Mouse (Mus musculus) heart, postnatal 0 days (tissue): ENCODE measurements around the gene Slc10a1. TPM values are rescaled to one million over a fixed set of nuclear protein-coding genes. Genes with fewer than 3 reads are reported as not detected.

Experiments
- ATAC-seq: fragments of 200-750 bp; cut with Nextera tagmentation; 2 replicates; pipeline ENCODE4 v1.8.0; 2017; ENCODE audit warnings: low read depth, moderate number of reproducible peaks, moderate library complexity; ENCODE audit not compliant: insufficient read depth
- DNase-seq: peaks from one replicate; pipeline ENCODE4 v3.0.0-alpha.2; 2016; ENCODE audit warnings: low spot score
- H3K27ac ChIP-seq: fragments of 300-500 bp; sonication (generic); 2 replicates; pipeline ENCODE4 v1.5.1; 2014; ENCODE audit warnings: low read depth, mild to moderate bottlenecking
- H3K27me3 ChIP-seq: fragments of 300-500 bp; sonication (generic); 2 replicates; pipeline ENCODE4 v1.6.1; 2014; ENCODE audit warnings: low read length, mixed read lengths; ENCODE audit not compliant: control insufficient read depth, insufficient read depth
- H3K36me3 ChIP-seq: fragments of 300-500 bp; sonication (generic); replicated peaks from 2 replicates; pipeline ENCODE4 v1.6.1; 2014; ENCODE audit warnings: low read length, mixed read lengths; ENCODE audit not compliant: control insufficient read depth, insufficient read depth
- H3K4me1 ChIP-seq: fragments of 300-500 bp; sonication (generic); 2 replicates; pipeline ENCODE4 v1.6.1; 2014; ENCODE audit warnings: antibody characterized with exemption; ENCODE audit not compliant: control insufficient read depth, insufficient read depth
- H3K4me2 ChIP-seq: fragments of 300-500 bp; sonication (generic); 2 replicates; pipeline ENCODE4 v1.6.1; 2014; ENCODE audit warnings: low read depth, mild to moderate bottlenecking, low read length, moderate library complexity
- H3K4me3 ChIP-seq: fragments of 300-500 bp; sonication (generic); 2 replicates; pipeline ENCODE4 v1.5.1; 2014; ENCODE audit warnings: low read depth, low read length
- H3K9ac ChIP-seq: fragments of 300-500 bp; sonication (generic); replicated peaks from 2 replicates; pipeline ENCODE4 v1.6.1; 2014; ENCODE audit warnings: low read depth, low read length, mixed read lengths
- H3K9me3 ChIP-seq: fragments of 300-500 bp; sonication (generic); replicated peaks from 2 replicates; pipeline ENCODE4 v1.6.1; 2016; ENCODE audit warnings: low read length; ENCODE audit not compliant: control insufficient read depth
- CTCF ChIP-seq: IDR thresholded peaks from 2 replicates; pipeline ENCODE4 v1.5.1; 2016; ENCODE audit warnings: antibody characterized with exemption, control low read depth, low read depth
- EP300 ChIP-seq: IDR thresholded peaks from 2 replicates; pipeline ENCODE4 v1.6.1; 2016; ENCODE audit warnings: antibody characterized with exemption, low read depth
- WGBS: fragments of 180-500 bp; shearing (Covaris S2); extraction: QIAGEN DNeasy Blood & Tissue Kit; methylation state at CpG from one replicate; pipeline ENCODE4 v1.1.7; 2014; 5-methylcytosine and 5-hydroxymethylcytosine counted together
- polyA plus RNA-seq: library from polyadenylated mRNA; unstranded; fragments of >200 nt; fragmentation: Nextera tagmentation; extraction: Ambion mirVana; gene quantifications from 2 replicates; pipeline ENCODE4 v1.2.1, GENCODE M21; 2015
- total RNA-seq: library from RNA; depleted of rRNA; stranded (reverse); fragments of >200 nt; gene quantifications from 2 replicates; pipeline ENCODE4 v1.2.3, GENCODE M21; 2014; ENCODE audit warnings: low replicate concordance

Slc10a1 gene
- total and polyA plus RNA-seq, 2 experiments from 2014 or later, result 0.37 TPM; not detected in 1

GRCm38 (mm10) chr12:81002841-81003635 lies 34.5 kb upstream of the Slc10a1 start:
- H3K9me3 ChIP-seq, result no peaks in the 10 kb centered on the region
- H3K27me3 ChIP-seq, result peaks cover 13% of the 10 kb centered on the region
- no peak overlapping the region for H3K27ac ChIP-seq
- no peak overlapping the region for H3K4me3 ChIP-seq
- no peak overlapping the region for H3K4me2 ChIP-seq
- TF ChIP-seq CTCF (no peak), EP300 (no peak)
- WGBS, result 50% methylated on average over 13 of the region's 13 CpGs
- H3K36me3 ChIP-seq, result no peaks in the 10 kb centered on the region
- no peak overlapping the region for H3K9ac ChIP-seq
- no peaks in the 10 kb centered on the region for H3K4me1 ChIP-seq
- DNase-seq (no peak), ATAC-seq (no peak)

GRCm38 (mm10) chr12:81000924-81001323 lies 32.4 kb upstream of the Slc10a1 start:
- Histone ChIP-seq H3K9ac (no peak overlapping the region), H3K36me3 (no peaks in the 10 kb centered on the region), H3K9me3 (no peaks in the 10 kb centered on the region), H3K27me3 (peaks cover 19% of the 10 kb centered on the region), H3K4me3 (no peak overlapping the region), H3K27ac (no peak overlapping the region), H3K4me1 (no peaks in the 10 kb centered on the region), H3K4me2 (no peak overlapping the region)
- ATAC-seq (no peak), DNase-seq (no peak)
- WGBS, result 56% methylated on average over 4 of the region's 4 CpGs
- TF ChIP-seq CTCF, result no peak
- TF ChIP-seq EP300, result no peak

GRCm38 (mm10) chr12:80998528-80999221 lies 30.2 kb upstream of the Slc10a1 start:
- peak overlapping the region; percentile 9; the same call in 1 of the 2 replicates for H3K4me2 ChIP-seq
- no peaks in the 10 kb centered on the region for H3K9me3 ChIP-seq
- TF ChIP-seq CTCF, result no peak
- no peak for TF ChIP-seq EP300

GRCm38 (mm10) chr12:80997652-80998051 lies 29.1 kb upstream of the Slc10a1 start:
- WGBS, result 83% methylated on average over 4 of the region's 4 CpGs
- H3K4me3 ChIP-seq, result no peak overlapping the region

More at GRCm38 (mm10) chr12:80998528-80999221, 30.2 kb upstream of the Slc10a1 start:
- Histone ChIP-seq H3K36me3 (no peaks in the 10 kb centered on the region), H3K4me1 (no peaks in the 10 kb centered on the region), H3K27me3 (peaks cover 19% of the 10 kb centered on the region), H3K27ac (no peak overlapping the region), H3K4me3 (no peak overlapping the region), H3K9ac (no peak overlapping the region)
- 7% methylated on average over 33 of the region's 33 CpGs for WGBS
- DNase-seq (no peak), ATAC-seq (no peak)

GRCm38 (mm10) chr12:80995326-80995725 lies 26.8 kb upstream of the Slc10a1 start:
- ATAC-seq, result no peak
- Histone ChIP-seq H3K9me3 (no peaks in the 10 kb centered on the region), H3K4me2 (no peak overlapping the region), H3K27me3 (peaks cover 19% of the 10 kb centered on the region), H3K36me3 (no peaks in the 10 kb centered on the region), H3K4me3 (no peak overlapping the region), H3K9ac (no peak overlapping the region), H3K4me1 (no peaks in the 10 kb centered on the region), H3K27ac (no peak overlapping the region)
- TF ChIP-seq CTCF, result no peak
- TF ChIP-seq EP300, result no peak
- DNase-seq, result no peak
- WGBS, result 81% methylated on average over 4 of the region's 4 CpGs

More at GRCm38 (mm10) chr12:80997652-80998051, 29.1 kb upstream of the Slc10a1 start:
- H3K4me2 ChIP-seq, result no peak overlapping the region
- no peaks in the 10 kb centered on the region for H3K36me3 ChIP-seq
- TF ChIP-seq CTCF (no peak), EP300 (no peak)
- peaks cover 19% of the 10 kb centered on the region for H3K27me3 ChIP-seq
- no peak overlapping the region for H3K27ac ChIP-seq
- ATAC-seq, result no peak
- no peaks in the 10 kb centered on the region for H3K4me1 ChIP-seq
- DNase-seq, result no peak
- no peaks in the 10 kb centered on the region for H3K9me3 ChIP-seq
- H3K9ac ChIP-seq, result no peak overlapping the region
